In the genomic region with DNA sequence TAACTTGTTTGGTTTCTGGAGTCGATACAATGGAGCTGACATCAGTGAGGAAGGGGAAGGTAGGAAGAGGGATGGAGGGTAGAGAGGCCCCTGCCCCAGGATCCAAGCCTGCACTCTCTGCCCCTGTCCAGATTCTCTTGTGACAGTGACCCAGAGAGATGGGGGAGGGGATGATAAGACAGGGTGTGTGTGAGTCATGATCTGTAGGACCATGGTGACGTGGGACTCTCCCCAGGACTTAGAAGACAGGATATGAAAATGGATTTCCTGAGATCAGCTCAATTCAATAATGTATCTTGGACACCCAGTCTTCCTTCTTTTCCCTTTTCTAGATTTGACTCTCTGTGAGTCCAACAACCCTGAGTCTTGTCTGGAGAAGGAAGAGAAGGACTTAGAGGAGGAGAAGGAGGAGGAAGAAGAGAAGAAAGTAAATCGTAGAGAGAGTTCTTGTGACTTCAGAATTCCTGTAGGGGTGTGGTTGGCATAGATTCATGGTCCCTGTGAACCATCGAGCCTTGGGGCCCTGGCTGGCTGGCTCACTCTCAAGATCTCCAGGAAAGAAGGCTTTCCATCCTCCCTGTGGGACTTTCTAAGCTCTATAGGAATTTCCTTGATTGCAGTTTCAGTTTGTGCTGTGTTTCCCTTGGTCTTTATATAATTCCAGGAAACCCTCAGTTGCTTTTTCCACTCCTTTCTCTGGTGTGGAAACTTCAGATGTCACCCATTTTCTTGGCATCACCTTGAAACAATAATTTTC, we compare ENCODE assay signal across 22 mouse cellular contexts. TPM values are rescaled to one million over a fixed set of nuclear protein-coding genes. Genes with fewer than 3 reads are reported as not detected.
DNase-seq lines count a peak whose midpoint lies in the region; ATAC-seq and TF ChIP-seq lines count a peak whose summit lies in the region.
"Had no signal": no experiment of that assay in that cellular context is flagged by ENCODE, and none has a peak within 500 bp of the region (broad histone marks: within the 10 kb centered on the region; RNA-seq: fewer than 3 reads in every experiment).

No protein-coding gene starts in this region.

- no peak for DNase-seq in heart, adult 8-10 months (ENCODE audit: low spot score)
- no peak for DNase-seq in liver, embryonic 11.5 days (ENCODE audit: low spot score)
- DNase-seq in CH12.LX (ENCODE audit: extremely low read depth): peak; percentile 53
- DNase-seq: adrenal gland, adult 2 months; cerebellum, adult 8-10 months; gastrocnemius, postnatal 10 days; kidney, adult 18-20 months; kidney, postnatal 36 days; left cerebral cortex, postnatal 4 days; liver, embryonic 13.5 days; right cerebral cortex, adult 18-20 months; thymus, postnatal 25 days had no signal

- no peak overlapping the region for H3K4me2 ChIP-seq in heart, embryonic 13.5 days
- H3K4me2 ChIP-seq in liver, embryonic 16.5 days (ENCODE audit: low read depth, low read length): no peak overlapping the region
- H3K4me2 ChIP-seq in liver, embryonic 11.5 days: no peak overlapping the region
- no peak overlapping the region for H3K4me2 ChIP-seq in CH12.LX (ENCODE audit: insufficient read depth, low read depth, poor library complexity, severe bottlenecking)
- H3K4me2 ChIP-seq in kidney, embryonic 14.5 days (replicated peaks; ENCODE audit: low read depth, low read length): no peak overlapping the region
- H3K4me2 ChIP-seq: forebrain, embryonic 12.5 days; liver, embryonic 13.5 days; midbrain, embryonic 13.5 days; neural tube, embryonic 13.5 days had no signal

- 0 out of 2 replicates have a peak, but pooled peaks have one; percentile 29 for TF ChIP-seq EP300 in CH12.LX (IDR thresholded peaks at IDR 0.05; ENCODE audit: low read length)

- dilution Hi-C loops in CH12.LX (cut with MboI; ENCODE audit: extremely low pct_ligation_motif_present, extremely low pct_unique_long_range_greater_than_20kb, low sequenced_read_pairs): no loop called here

- no peak for TF ChIP-seq RAD21 in CH12.LX (IDR thresholded peaks at IDR 0.05; ENCODE audit: low read depth, low read length)

- H3K4me1 ChIP-seq in heart, embryonic 13.5 days: 0 out of 2 replicates have a peak, but pooled peaks cover 3% of the 10 kb centered on the region
- H3K4me1 ChIP-seq in liver, embryonic 16.5 days (ENCODE audit: control insufficient read depth, low read depth, low read length): no peaks in the 10 kb centered on the region
- H3K4me1 ChIP-seq in liver, embryonic 11.5 days (replicated peaks; ENCODE audit: control insufficient read depth, insufficient read depth, low read length): no peaks in the 10 kb centered on the region
- H3K4me1 ChIP-seq in CH12.LX (ENCODE audit: control insufficient read depth in 1 of 2, insufficient read depth in 2 of 2): peaks cover 11 to 32% of the 10 kb centered on the region in 2 experiments
- no peaks in the 10 kb centered on the region for H3K4me1 ChIP-seq in kidney, embryonic 14.5 days (ENCODE audit: control insufficient read depth, insufficient read depth, low read length)
- H3K4me1 ChIP-seq: forebrain, embryonic 12.5 days; liver, embryonic 13.5 days; midbrain, embryonic 13.5 days; neural tube, embryonic 13.5 days had no signal

- no peaks in the 10 kb centered on the region for H3K9me3 ChIP-seq in heart, embryonic 13.5 days
- no peaks in the 10 kb centered on the region for H3K9me3 ChIP-seq in liver, embryonic 16.5 days (replicated peaks; ENCODE audit: control insufficient read depth, low read length)
- no peaks in the 10 kb centered on the region for H3K9me3 ChIP-seq in liver, embryonic 11.5 days (ENCODE audit: control insufficient read depth, low read length)
- H3K9me3 ChIP-seq in CH12.LX (replicated peaks; ENCODE audit: low read length): peaks cover 3% of the 10 kb centered on the region
- H3K9me3 ChIP-seq in kidney, embryonic 14.5 days (ENCODE audit: control insufficient read depth, low read length): no peaks in the 10 kb centered on the region
- H3K9me3 ChIP-seq: forebrain, embryonic 12.5 days; liver, embryonic 13.5 days; midbrain, embryonic 13.5 days; neural tube, embryonic 13.5 days had no signal

- 44% methylated on average over 4 of the region's 4 CpGs for WGBS in heart, embryonic 13.5 days
- 43% methylated on average over 4 of the region's 4 CpGs for WGBS in liver, embryonic 16.5 days (ENCODE audit: insufficient replicate concordance)
- 62% methylated on average over 4 of the region's 4 CpGs for WGBS in liver, embryonic 11.5 days
- WGBS in macrophage (ENCODE audit: missing documents): 55% methylated on average over 4 of the region's 4 CpGs
- WGBS in kidney, embryonic 14.5 days: 68% methylated on average over 4 of the region's 4 CpGs

- H3K4me3 ChIP-seq in heart, embryonic 13.5 days: no peak overlapping the region
- H3K4me3 ChIP-seq in liver, embryonic 16.5 days (ENCODE audit: low read depth, low read length): no peak overlapping the region
- H3K4me3 ChIP-seq in liver, embryonic 11.5 days (ENCODE audit: low read depth, low read length): no peak overlapping the region
- H3K4me3 ChIP-seq in CH12.LX (replicated peaks in 1 of 3; ENCODE audit: low read depth in 2 of 3, low read length in 2 of 3, poor library complexity in 1 of 3) (no peak overlapping the region), macrophage (ENCODE audit: inconsistent target) (no peak overlapping the region)
- H3K4me3 ChIP-seq in kidney, embryonic 14.5 days (ENCODE audit: low read length): no peak overlapping the region
- H3K4me3 ChIP-seq: forebrain, embryonic 12.5 days; hindbrain, embryonic 10.5 days; liver, embryonic 13.5 days; midbrain, embryonic 13.5 days; neural tube, embryonic 13.5 days had no signal

- no peaks in the 10 kb centered on the region for H3K36me3 ChIP-seq in heart, embryonic 13.5 days
- H3K36me3 ChIP-seq in liver, embryonic 16.5 days (ENCODE audit: control insufficient read depth, insufficient read depth): no peaks in the 10 kb centered on the region
- H3K36me3 ChIP-seq in liver, embryonic 11.5 days (ENCODE audit: control insufficient read depth, insufficient read depth, low read length): no peaks in the 10 kb centered on the region
- H3K36me3 ChIP-seq in CH12.LX (replicated peaks in 1 of 2; ENCODE audit: control insufficient read depth in 1 of 2, insufficient read depth in 1 of 2, low read length in 1 of 2) (no peaks in the 10 kb centered on the region), macrophage (ENCODE audit: inconsistent target) (no peaks in the 10 kb centered on the region)
- no peaks in the 10 kb centered on the region for H3K36me3 ChIP-seq in kidney, embryonic 14.5 days (ENCODE audit: control insufficient read depth, insufficient read depth, low read length)
- H3K36me3 ChIP-seq: forebrain, embryonic 12.5 days; hindbrain, embryonic 10.5 days; liver, embryonic 13.5 days; midbrain, embryonic 13.5 days; neural tube, embryonic 13.5 days had no signal

- peak overlapping the region; percentile 72 for H3K27ac ChIP-seq in heart, embryonic 13.5 days (replicated peaks)
- H3K27ac ChIP-seq in liver, embryonic 16.5 days (ENCODE audit: low read length): no peak overlapping the region
- H3K27ac ChIP-seq in liver, embryonic 11.5 days (ENCODE audit: low read depth, low read length): no peak overlapping the region
- H3K27ac ChIP-seq in CH12.LX (ENCODE audit: insufficient read depth, low read depth) (no peak overlapping the region), macrophage (peak overlapping the region; percentile 46)
- no peak overlapping the region for H3K27ac ChIP-seq in kidney, embryonic 14.5 days (ENCODE audit: low read depth, low read length)
- H3K27ac ChIP-seq: forebrain, embryonic 12.5 days; hindbrain, embryonic 10.5 days; hindbrain, postnatal 0 days; liver, embryonic 13.5 days; midbrain, embryonic 13.5 days; neural tube, embryonic 13.5 days had no signal

- H3K27me3 ChIP-seq in heart, embryonic 13.5 days (replicated peaks): no peaks in the 10 kb centered on the region
- no peaks in the 10 kb centered on the region for H3K27me3 ChIP-seq in liver, embryonic 16.5 days (ENCODE audit: control insufficient read depth, insufficient read depth, low read depth, low read length)
- H3K27me3 ChIP-seq in liver, embryonic 11.5 days (replicated peaks; ENCODE audit: control insufficient read depth, insufficient read depth, low read length): no peaks in the 10 kb centered on the region
- H3K27me3 ChIP-seq in CH12.LX (replicated peaks): no peaks in the 10 kb centered on the region
- no peaks in the 10 kb centered on the region for H3K27me3 ChIP-seq in kidney, embryonic 14.5 days (ENCODE audit: control insufficient read depth, insufficient read depth, low read length)
- H3K27me3 ChIP-seq: forebrain, embryonic 12.5 days; liver, embryonic 13.5 days; midbrain, embryonic 13.5 days; neural tube, embryonic 13.5 days had no signal

- in situ Hi-C loops in CH12.LX (cut with MboI; ENCODE audit: low pct_ligation_motif_present, low pct_unique_long_range_greater_than_20kb, low sequenced_read_pairs): no loop called here

- no peak for TF ChIP-seq POLR2A in CH12.LX (IDR thresholded peaks at IDR 0.05; ENCODE audit: low read depth, low read length)

- no peak for ATAC-seq in heart, embryonic 13.5 days (ENCODE audit: extremely low read depth, insufficient number of reproducible peaks, low FRiP score, low TSS enrichment)
- ATAC-seq in liver, embryonic 16.5 days (ENCODE audit: low read depth): peak; percentile 43; the same call in 1 of the 2 replicates
- no peak for ATAC-seq in liver, embryonic 11.5 days (replicated peaks; ENCODE audit: low FRiP score)
- no peak for ATAC-seq in kidney, embryonic 14.5 days (ENCODE audit: low FRiP score, low TSS enrichment)
- ATAC-seq: hindbrain, postnatal 0 days; midbrain, embryonic 13.5 days had no signal

- no peak overlapping the region for H3K9ac ChIP-seq in heart, embryonic 13.5 days
- no peak overlapping the region for H3K9ac ChIP-seq in liver, embryonic 16.5 days (ENCODE audit: low read depth, low read length)
- no peak overlapping the region for H3K9ac ChIP-seq in liver, embryonic 11.5 days (ENCODE audit: low read depth, low read length)
- no peak overlapping the region for H3K9ac ChIP-seq in CH12.LX (ENCODE audit: insufficient read depth, low read depth)
- H3K9ac ChIP-seq in kidney, embryonic 14.5 days (ENCODE audit: low read depth, low read length): no peak overlapping the region
- H3K9ac ChIP-seq: forebrain, embryonic 12.5 days; liver, embryonic 13.5 days; midbrain, embryonic 13.5 days; neural tube, embryonic 13.5 days had no signal

- H3K79me2 ChIP-seq in CH12.LX (replicated peaks; ENCODE audit: control insufficient read depth, extremely low read depth, insufficient read depth, poor library complexity, severe bottlenecking): no peaks in the 10 kb centered on the region
- no peaks in the 10 kb centered on the region for H3K79me2 ChIP-seq in macrophage (ENCODE audit: inconsistent target)

- TF ChIP-seq CTCF in CH12.LX (conservative IDR thresholded peaks at IDR 0.05 in 1 of 2, IDR thresholded peaks at IDR 0.05 in 1 of 2; ENCODE audit: low read depth in 2 of 2, low read length in 2 of 2): no peak

RNA-seq across cellular contexts. Expression of gene Pilra, which starts 18.4 kb away (rescaled TPM):
- 2.1 and 4.2 TPM in 2 replicates for polyA plus RNA-seq in heart, embryonic 13.5 days (2015; fragmentation: Nextera tagmentation; extraction: Ambion mirVana)
- total RNA-seq in heart, adult 8-10 months (2022): 1 to 10 TPM in 3 of 4 experiments, under 1 TPM in 1; 0.87 to 4.1 (median 2.1) TPM
- polyA plus RNA-seq in liver, embryonic 16.5 days (2015; fragmentation: Nextera tagmentation; extraction: Ambion mirVana): 5.1 and 6.1 TPM in 2 replicates
- polyA plus RNA-seq in liver, embryonic 11.5 days (2014; fragmentation: Nextera tagmentation; extraction: Ambion mirVana): 1.3 and 1.5 TPM in 2 replicates
- total RNA-seq in CH12.LX (2012; rRNA removed) (0.08 and 0.13 TPM in 2 replicates), CH12.LX (2014; rRNA removed) (not detected in 2 replicates)
- polyA plus RNA-seq in CH12.LX (2012; ENCODE audit: insufficient read length, low read depth) (0.42 and 0.66 TPM in 2 replicates), macrophage (2018) (5.9 to 17.4 TPM (median 7.6 TPM) in 3 replicates)
- 10 to 100 TPM in 16 of 26 experiments, 1 to 10 TPM in 10; 1.7 to 73.9 (median 16.1) TPM for total RNA-seq in macrophage (2018; cell fraction: chromatin; rRNA removed)
- 10 to 100 TPM in 13 of 26 experiments, 1 to 10 TPM in 13; 2.2 to 46.2 (median 13.9) TPM for total RNA-seq in macrophage (2018; cell fraction: cytosol; rRNA removed)
- total RNA-seq in macrophage (2018; cell fraction: nucleus; rRNA removed): 100 to 1,000 TPM in 1 of 26 experiments, 10 to 100 TPM in 22, 1 to 10 TPM in 3; 5.7 to 123 (median 28.7) TPM
- 1.1 and 1.2 TPM in 2 replicates for polyA plus RNA-seq in kidney, embryonic 14.5 days (2014; fragmentation: Nextera tagmentation; extraction: Ambion mirVana)

RNA-seq across cellular contexts. Expression of gene Zcwpw1, which starts 30.0 kb away (rescaled TPM):
- polyA plus RNA-seq in heart, embryonic 13.5 days (2015; fragmentation: Nextera tagmentation; extraction: Ambion mirVana): 7.6 and 7.7 TPM in 2 replicates
- under 1 TPM; 0.31 to 0.57 (median 0.54) TPM for total RNA-seq in heart, adult 8-10 months (2022)
- polyA plus RNA-seq in liver, embryonic 16.5 days (2015; fragmentation: Nextera tagmentation; extraction: Ambion mirVana): 3.8 and 4.0 TPM in 2 replicates
- polyA plus RNA-seq in liver, embryonic 11.5 days (2014; fragmentation: Nextera tagmentation; extraction: Ambion mirVana): 10.2 and 13.1 TPM in 2 replicates
- total RNA-seq in CH12.LX (2012; rRNA removed): 1.3 and 1.9 TPM in 2 replicates
- total RNA-seq in CH12.LX (2014; rRNA removed): 2.3 and 3.0 TPM in 2 replicates
- polyA plus RNA-seq in CH12.LX (2012; ENCODE audit: insufficient read length, low read depth): 1.5 and 2.8 TPM in 2 replicates
- 10 to 100 TPM in 6 of 26 experiments, 1 to 10 TPM in 20; 2.9 to 15.9 (median 7.9) TPM for total RNA-seq in macrophage (2018; cell fraction: chromatin; rRNA removed)
- total RNA-seq in macrophage (2018; cell fraction: cytosol; rRNA removed): 1 to 10 TPM; 1.1 to 3.2 (median 1.7) TPM
- total RNA-seq in macrophage (2018; cell fraction: nucleus; rRNA removed): 10 to 100 TPM in 1 of 26 experiments, 1 to 10 TPM in 25; 2.1 to 12.1 (median 3.8) TPM
- 1.8 to 4.1 TPM (median 2.8 TPM) in 3 replicates for polyA plus RNA-seq in macrophage (2018)
- 21.8 and 27.4 TPM in 2 replicates for polyA plus RNA-seq in kidney, embryonic 14.5 days (2014; fragmentation: Nextera tagmentation; extraction: Ambion mirVana)

RNA-seq across cellular contexts. Expression of gene Mepce, which starts 30.2 kb away (rescaled TPM):
- polyA plus RNA-seq in heart, embryonic 13.5 days (2015; fragmentation: Nextera tagmentation; extraction: Ambion mirVana): 6.2 and 8.5 TPM in 2 replicates
- total RNA-seq in heart, adult 8-10 months (2022): 10 to 100 TPM; 28.9 to 34.2 (median 31.4) TPM
- polyA plus RNA-seq in liver, embryonic 16.5 days (2015; fragmentation: Nextera tagmentation; extraction: Ambion mirVana): 3.8 and 4.6 TPM in 2 replicates
- 9.3 and 11.1 TPM in 2 replicates for polyA plus RNA-seq in liver, embryonic 11.5 days (2014; fragmentation: Nextera tagmentation; extraction: Ambion mirVana)
- total RNA-seq in CH12.LX (2012; rRNA removed) (32.7 and 38.5 TPM in 2 replicates), CH12.LX (2014; rRNA removed) (31.1 and 37.3 TPM in 2 replicates)
- polyA plus RNA-seq in CH12.LX (2012; ENCODE audit: insufficient read length, low read depth) (42.4 and 43.7 TPM in 2 replicates), macrophage (2018) (23.9 to 28.3 TPM (median 26.6 TPM) in 3 replicates)
- total RNA-seq in macrophage (2018; cell fraction: chromatin; rRNA removed): 10 to 100 TPM in 25 of 26 experiments, 1 to 10 TPM in 1; 8.4 to 35.4 (median 19.6) TPM
- 10 to 100 TPM; 11.4 to 33.5 (median 25.0) TPM for total RNA-seq in macrophage (2018; cell fraction: cytosol; rRNA removed)
- total RNA-seq in macrophage (2018; cell fraction: nucleus; rRNA removed): 10 to 100 TPM; 12.1 to 46.5 (median 30.3) TPM
- polyA plus RNA-seq in kidney, embryonic 14.5 days (2014; fragmentation: Nextera tagmentation; extraction: Ambion mirVana): 11.8 and 16.4 TPM in 2 replicates

RNA-seq across cellular contexts. Expression of gene Ppp1r35, which starts 39.0 kb away (rescaled TPM):
- polyA plus RNA-seq in heart, embryonic 13.5 days (2015; fragmentation: Nextera tagmentation; extraction: Ambion mirVana): 18.3 and 22.3 TPM in 2 replicates
- 10 to 100 TPM in 1 of 4 experiments, 1 to 10 TPM in 3; 7.9 to 12.7 (median 8.6) TPM for total RNA-seq in heart, adult 8-10 months (2022)
- 14.8 and 15.5 TPM in 2 replicates for polyA plus RNA-seq in liver, embryonic 16.5 days (2015; fragmentation: Nextera tagmentation; extraction: Ambion mirVana)
- polyA plus RNA-seq in liver, embryonic 11.5 days (2014; fragmentation: Nextera tagmentation; extraction: Ambion mirVana): 49.4 and 55.0 TPM in 2 replicates
- total RNA-seq in CH12.LX (2012; rRNA removed) (31.6 and 34.6 TPM in 2 replicates), CH12.LX (2014; rRNA removed) (11.8 and 17.3 TPM in 2 replicates)
- polyA plus RNA-seq in CH12.LX (2012; ENCODE audit: insufficient read length, low read depth) (23.3 and 24.1 TPM in 2 replicates), macrophage (2018) (2.7 to 25.9 TPM (median 20.7 TPM) in 3 replicates)
- 10 to 100 TPM in 14 of 26 experiments, 1 to 10 TPM in 11, not detected in 1; 3.1 to 25.8 (median 11.2) TPM for total RNA-seq in macrophage (2018; cell fraction: chromatin; rRNA removed)
- 10 to 100 TPM; 10.2 to 22.7 (median 17.1) TPM for total RNA-seq in macrophage (2018; cell fraction: cytosol; rRNA removed)
- 10 to 100 TPM in 19 of 26 experiments, 1 to 10 TPM in 7; 5.0 to 34.0 (median 14.7) TPM for total RNA-seq in macrophage (2018; cell fraction: nucleus; rRNA removed)
- polyA plus RNA-seq in kidney, embryonic 14.5 days (2014; fragmentation: Nextera tagmentation; extraction: Ambion mirVana): 41.6 and 54.8 TPM in 2 replicates

RNA-seq across cellular contexts. Expression of gene Pilrb1, which starts 40.3 kb away (rescaled TPM):
- 0.59 and 0.71 TPM in 2 replicates for polyA plus RNA-seq in heart, embryonic 13.5 days (2015; fragmentation: Nextera tagmentation; extraction: Ambion mirVana)
- total RNA-seq in heart, adult 8-10 months (2022): 1 to 10 TPM in 2 of 4 experiments, under 1 TPM in 2; 0.44 to 2.8 (median 1.1) TPM
- polyA plus RNA-seq in liver, embryonic 16.5 days (2015; fragmentation: Nextera tagmentation; extraction: Ambion mirVana): 5.8 and 6.6 TPM in 2 replicates
- polyA plus RNA-seq in liver, embryonic 11.5 days (2014; fragmentation: Nextera tagmentation; extraction: Ambion mirVana): 1.5 and 1.6 TPM in 2 replicates
- not detected in 2 replicates for total RNA-seq in CH12.LX (2012; rRNA removed)
- total RNA-seq in CH12.LX (2014; rRNA removed): not detected in 2 replicates
- polyA plus RNA-seq in CH12.LX (2012; ENCODE audit: insufficient read length, low read depth): not detected in 2 replicates
- 10 to 100 TPM in 16 of 26 experiments, 1 to 10 TPM in 10; 1.4 to 64.1 (median 16.3) TPM for total RNA-seq in macrophage (2018; cell fraction: chromatin; rRNA removed)
- total RNA-seq in macrophage (2018; cell fraction: cytosol; rRNA removed): 10 to 100 TPM in 13 of 26 experiments, 1 to 10 TPM in 13; 2.0 to 33.1 (median 10.0) TPM
- total RNA-seq in macrophage (2018; cell fraction: nucleus; rRNA removed): 10 to 100 TPM in 24 of 26 experiments, 1 to 10 TPM in 2; 4.3 to 95.8 (median 29.3) TPM
- polyA plus RNA-seq in macrophage (2018): 7.2 to 9.0 TPM (median 7.9 TPM) in 3 replicates
- 0.31 and 0.84 TPM in 2 replicates for polyA plus RNA-seq in kidney, embryonic 14.5 days (2014; fragmentation: Nextera tagmentation; extraction: Ambion mirVana)
- total RNA-seq: hindbrain, postnatal 0 days; left cerebral cortex, adult 18-20 months; left cerebral cortex, postnatal 4 days had no signal
- polyA plus RNA-seq: forebrain, embryonic 12.5 days; hindbrain, embryonic 10.5 days; hindbrain, postnatal 0 days; midbrain, embryonic 13.5 days; neural tube, embryonic 13.5 days had no signal

Comparison
In these comparisons a context has a peak if more than half of its experiments do, and no peak if none do; other contexts are left out.
1. H3K27ac ChIP-seq: peak in heart, embryonic 13.5 days (single experiment) and macrophage (single experiment); none in liver, embryonic 16.5 days (single experiment), liver, embryonic 11.5 days (single experiment), CH12.LX (single experiment) and kidney, embryonic 14.5 days (single experiment).